Mouse (Mus musculus) thymus, postnatal 36 days (tissue): ENCODE results near the gene Dnaaf1.
A peak's percentile ranks its signal among the peaks of the same experiment; 100 is the strongest.

Experiments
- DNase-seq, 2 experiments: peaks; one replicate each; pipeline ENCODE4 v3.0.0; 2022; ENCODE audit warnings: mixed read lengths in 2 of 2

The Dnaaf1 gene

DNA sequence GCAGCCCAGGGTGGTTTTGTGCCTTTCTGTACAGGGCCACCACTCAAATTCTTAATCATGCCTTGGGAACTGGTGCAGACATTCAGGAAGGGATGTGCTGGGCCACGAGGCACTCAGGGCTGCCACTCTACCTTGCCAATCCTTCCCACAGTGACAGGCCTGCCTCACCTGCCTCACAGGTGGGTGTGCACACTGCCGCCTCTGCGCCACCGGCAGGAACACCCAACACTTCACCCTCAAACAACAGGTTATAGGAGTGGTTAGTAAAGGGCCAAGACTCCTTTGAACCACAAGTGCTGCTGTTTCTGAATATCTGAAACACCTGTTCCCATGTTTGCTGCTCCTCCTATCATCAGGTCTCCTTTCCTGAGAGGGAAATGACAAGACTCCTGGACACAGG is 2.6 kb upstream of the Dnaaf1 start:
- peak in 1 of 2 experiments; percentile 27 for DNase-seq

DNA sequence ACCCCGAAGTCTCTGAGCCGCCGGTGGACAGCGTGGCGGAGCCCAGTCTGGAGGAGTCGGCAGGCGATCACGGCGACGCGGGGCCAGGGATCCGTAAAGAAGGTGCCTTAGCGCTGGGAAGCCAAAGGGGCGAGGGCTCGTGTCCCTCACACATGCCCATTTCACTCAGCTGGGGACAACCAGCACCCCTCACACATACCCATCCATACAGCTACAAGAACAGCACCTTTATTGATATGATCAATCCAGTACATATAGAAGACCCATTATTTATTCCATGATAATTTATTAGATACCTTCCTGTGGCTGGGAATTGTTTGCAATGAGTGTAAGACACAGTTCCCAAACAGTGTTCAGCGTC is 311 bp downstream of the Dnaaf1 start:
- no peak for DNase-seq

DNA sequence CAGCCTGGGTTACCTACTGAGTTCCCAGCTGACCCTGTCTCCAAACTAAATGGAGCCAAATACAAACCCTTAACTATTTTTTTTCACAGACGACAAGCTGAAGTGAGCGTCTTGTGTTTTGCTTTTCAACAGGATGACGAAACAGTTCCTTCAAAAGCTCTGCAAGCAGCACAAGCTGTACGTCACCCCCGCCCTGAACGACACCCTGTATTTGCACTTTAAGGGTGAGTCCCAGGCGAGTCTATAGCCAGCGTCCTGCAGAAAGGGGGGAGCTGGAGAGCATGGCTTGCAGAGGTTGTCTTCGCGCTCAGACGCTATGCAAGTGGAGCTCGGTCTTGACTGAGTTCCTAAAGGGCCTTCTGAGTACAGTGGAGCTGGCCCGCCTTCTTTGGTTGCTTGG is 4.1 kb downstream of the Dnaaf1 start:
- DNase-seq: no peak

DNA sequence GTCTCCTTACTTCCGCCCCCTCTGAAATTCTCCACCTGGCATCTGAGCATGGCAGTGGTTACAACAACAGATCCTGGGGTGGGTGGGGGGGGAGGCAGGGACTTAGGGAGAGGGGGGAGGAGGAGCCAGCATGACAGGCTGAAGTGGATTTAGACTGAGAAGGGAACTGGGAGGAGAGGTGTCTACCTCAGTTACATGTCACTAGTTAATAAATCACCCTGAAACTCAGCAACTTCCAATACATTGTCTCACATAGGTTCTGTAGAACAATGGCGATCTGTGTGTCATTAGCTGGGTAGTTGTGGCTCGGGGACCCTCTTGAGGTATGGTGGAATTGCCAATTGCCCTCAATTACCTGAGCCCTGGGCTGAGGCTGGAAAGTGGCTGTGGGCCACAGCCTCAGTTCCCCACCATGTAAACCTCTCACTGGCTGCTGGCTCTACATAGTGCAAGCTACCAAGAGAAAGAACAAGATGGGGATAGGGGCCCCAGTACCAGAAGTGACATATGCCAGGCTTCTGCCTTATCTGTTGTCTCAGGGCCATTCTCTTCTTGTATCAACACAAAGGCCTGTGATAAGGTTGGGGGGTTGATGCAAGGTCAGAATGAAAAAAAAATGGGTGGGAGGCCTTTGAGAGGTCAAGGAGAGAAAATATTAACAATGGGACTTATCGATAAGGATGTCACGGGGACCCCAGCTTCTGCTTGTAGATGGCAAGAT is 5.6 kb downstream of the Dnaaf1 start:
- no peak for DNase-seq

DNA sequence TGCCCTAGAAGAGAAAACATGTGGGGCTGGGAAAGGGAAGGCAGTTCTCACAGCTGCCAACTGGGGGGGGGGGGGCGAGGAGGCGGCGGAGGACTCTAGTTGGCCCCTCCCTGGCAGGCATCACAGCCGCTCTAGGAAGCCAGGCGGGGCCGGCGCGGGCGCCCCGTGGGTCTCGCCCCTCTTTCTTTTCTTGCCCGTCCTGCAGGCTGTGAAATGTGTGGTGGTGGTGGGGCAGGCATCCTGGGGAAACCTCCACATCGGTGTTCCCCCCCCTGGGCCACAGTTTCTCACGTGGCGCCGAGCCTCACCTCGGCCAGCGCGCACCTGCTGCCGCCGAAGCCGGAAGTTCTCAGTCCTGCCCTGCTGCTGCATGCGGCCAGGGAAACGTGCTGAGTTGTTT is 10.9 kb downstream of the Dnaaf1 start:
- DNase-seq: peak; percentile 13 to 41

DNA sequence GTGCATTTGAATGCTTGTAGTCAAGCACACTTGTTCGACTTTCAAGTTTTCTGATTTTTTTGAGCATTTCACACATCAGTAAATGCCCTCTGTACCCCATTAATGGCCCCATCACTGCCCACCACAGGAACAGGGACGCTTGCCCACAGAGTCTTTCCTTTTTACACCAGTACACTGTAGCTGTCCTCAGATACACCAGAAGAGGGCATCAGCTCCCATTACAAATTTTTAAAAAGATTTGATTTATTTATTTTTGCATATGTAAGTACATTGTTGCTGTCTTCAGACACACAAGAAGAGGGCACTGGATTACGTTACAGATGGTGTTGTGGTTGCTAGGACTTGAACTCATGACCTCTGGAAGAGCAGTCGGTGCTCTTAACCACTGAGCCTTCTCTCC is 13.3 kb downstream of the Dnaaf1 start:
- no peak for DNase-seq

DNA sequence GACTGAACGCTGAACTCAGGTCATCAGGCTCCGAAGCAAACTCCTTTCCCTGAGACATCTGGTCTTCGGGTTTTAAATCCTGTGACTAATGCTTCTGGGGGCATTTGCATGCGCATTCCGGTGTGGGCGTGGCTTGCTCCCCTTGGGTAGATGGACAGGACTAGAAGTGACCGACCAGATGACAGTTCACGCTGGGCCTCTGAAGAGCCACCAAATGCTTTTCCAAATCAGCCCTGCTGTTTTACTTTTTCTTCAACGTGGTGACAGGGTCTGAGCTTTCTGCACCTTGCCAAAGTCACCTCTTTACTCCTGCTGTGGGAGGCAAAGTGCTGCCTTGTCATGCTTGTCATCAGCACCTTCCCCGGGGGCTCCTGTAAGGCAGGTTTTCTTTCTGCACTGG is 13.8 kb downstream of the Dnaaf1 start:
- no peak for DNase-seq

DNA sequence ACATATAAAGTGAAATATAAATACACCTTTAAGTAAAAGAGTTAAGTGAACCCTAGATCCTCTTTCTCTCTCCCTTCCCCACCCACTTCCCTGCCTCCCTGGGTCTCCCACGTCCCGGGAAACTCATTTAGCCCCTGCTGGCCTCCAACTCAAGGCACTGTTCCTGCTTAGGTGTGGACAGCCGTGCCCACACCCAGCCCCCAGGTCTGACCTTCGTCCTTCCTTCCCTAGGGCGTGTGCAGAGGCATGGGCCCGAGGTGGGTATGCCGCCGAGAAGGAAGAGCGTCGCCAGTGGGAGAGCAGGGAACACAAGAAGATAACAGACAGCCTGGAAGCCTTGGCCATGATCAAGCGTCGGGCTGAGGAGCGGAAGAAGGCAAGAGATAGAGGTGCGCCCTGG is 15.3 kb downstream of the Dnaaf1 start:
- DNase-seq: no peak

DNA sequence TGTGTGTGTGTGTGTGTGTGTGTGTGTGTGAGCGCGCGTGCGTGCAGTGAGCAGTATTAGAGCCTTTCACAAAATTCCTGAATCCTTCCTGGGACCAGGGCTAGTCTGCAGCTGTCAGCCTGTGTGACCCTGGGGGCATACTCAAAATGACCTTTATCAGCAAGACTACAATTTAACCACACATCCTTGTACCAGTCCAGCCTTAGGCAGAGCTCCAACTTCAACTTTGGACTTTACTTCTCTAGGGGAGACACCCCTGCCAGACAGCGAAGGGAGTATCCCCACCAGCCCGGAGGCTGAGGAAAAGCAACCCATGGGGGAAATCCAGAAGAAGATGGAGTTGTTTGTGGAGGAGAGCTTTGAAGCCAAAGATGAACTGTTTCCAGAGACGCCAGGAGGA is 16.4 kb downstream of the Dnaaf1 start:
- no peak for DNase-seq

DNA sequence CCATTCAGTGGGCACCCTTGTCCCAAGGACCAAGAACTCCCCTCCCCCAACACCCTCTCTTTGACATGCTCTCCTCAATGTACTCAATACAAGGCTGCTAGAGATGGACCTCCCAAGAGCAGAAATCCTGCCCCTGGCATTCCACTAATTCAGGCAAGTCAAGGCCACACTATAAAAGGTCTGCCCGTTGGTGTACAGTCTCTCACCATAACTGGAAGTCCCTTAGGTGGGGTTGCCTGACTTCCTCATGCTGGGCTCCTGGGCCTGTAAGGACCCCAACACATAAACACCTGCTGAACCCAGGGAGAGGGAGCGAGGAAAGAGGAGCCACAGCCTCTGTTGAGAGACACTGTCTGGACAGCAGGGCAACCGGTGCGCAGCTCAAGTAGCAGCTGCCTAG is 28.7 kb downstream of the Dnaaf1 start:
- DNase-seq: no peak

DNA sequence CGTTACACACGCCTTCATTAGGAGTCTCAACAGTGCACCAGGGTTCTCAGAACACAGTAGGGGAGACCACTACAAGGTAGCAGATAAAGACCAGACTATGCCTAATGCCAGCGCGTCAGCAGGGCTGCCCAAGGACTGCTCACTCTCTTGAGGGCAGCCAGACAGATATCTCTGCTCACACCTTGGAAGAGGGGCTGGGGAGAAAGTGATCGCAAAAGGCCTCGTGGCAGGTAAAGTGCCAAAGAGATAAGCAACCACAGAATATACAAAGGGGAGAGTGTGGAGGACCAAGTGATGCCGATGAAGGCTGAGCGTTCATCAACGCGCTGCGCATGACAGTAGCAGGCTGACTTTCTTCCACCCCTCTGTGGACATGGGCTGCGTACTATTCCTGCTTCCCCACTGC is 29.4 kb downstream of the Dnaaf1 start:
- no peak for DNase-seq

DNA sequence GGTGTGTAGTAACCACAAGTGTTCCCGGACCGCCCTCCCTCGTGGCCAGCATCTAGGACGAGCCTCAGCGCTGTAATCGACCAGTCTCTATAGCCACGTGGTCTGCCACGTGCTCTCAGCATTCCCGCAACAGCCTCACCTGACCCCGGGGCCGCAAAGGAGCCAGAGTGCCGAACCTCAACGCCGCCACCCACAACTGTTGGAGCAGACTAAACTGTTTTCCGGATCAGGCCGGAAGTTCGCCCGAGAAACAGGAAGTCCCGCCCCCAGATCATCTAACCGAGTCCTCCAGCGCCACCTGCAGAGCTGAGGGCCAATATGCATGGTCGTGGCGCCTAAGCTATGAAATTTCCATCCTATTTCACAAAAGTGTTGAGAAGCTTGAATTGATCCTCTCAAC is 30.0 kb downstream of the Dnaaf1 start, which contains the start of gene Taf1c:
Taf1c (minus strand) TSS at position 227 of the 400 bp plus-strand sequence.
- peak; percentile 89 to 92 for DNase-seq

DNA sequence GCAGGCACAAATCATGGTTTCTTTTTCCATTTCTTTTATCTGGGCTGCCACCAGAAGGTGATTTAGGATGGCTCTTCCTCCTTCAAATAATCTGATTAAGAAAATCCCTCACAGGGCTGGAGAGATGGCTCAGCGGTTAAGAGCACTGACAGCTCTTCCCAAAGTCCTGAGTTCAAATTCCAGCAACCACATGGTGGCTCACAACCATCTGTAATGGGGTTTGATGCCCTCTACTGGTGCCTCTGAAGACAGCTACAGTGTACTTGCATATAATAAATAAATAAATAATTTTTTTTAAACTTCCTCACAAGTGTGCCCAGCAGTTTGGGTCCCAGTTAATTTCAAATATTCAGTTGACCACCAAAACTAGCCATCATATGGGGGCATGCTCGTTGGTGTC is 31.2 kb downstream of the Dnaaf1 start:
- no peak for DNase-seq

DNA sequence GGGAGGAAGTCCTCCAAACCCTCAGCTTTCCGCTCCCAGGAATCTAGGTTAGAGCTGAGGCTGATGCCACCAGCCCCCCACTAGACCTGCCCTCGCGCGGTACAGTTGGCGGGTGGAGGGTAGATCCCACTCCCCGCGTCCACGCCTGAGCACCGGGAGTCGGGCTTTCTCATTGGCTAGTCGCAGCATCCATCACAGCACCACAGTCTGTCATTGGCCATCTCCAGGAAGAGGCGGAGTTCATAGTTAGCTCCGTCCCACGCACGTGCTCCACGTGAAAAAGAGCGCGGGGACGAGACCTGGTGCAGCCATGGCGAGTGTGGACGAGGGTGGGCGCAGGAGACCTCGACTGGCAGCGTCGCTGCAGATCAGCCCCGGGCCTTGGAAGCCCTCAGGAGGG is 37.4 kb downstream of the Dnaaf1 start, which contains the start of gene Adad2:
Adad2 (plus strand) TSS at position 277 of the 400 bp plus-strand sequence.
- no peak for DNase-seq

DNA sequence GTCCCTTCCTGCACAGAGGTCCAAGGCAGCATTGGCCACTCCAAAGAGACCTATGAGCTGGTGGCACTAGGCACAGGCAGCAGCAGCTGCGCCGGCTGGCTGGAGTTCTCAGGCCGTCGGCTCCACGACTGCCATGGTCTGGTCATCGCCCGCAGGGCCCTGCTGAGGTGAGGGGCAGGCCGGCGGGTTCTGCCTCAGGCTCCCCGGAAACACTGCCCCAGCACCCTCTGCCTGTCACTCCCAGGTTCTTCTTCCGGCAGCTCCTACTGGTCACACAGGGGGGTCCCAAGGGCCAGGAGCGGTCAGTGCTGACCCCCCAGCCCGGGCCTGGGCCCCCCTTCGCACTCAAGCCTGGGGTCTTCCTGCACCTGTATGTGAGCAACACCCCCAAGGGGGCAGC is 40.1 kb downstream of the Dnaaf1 start:
- no peak for DNase-seq

DNA sequence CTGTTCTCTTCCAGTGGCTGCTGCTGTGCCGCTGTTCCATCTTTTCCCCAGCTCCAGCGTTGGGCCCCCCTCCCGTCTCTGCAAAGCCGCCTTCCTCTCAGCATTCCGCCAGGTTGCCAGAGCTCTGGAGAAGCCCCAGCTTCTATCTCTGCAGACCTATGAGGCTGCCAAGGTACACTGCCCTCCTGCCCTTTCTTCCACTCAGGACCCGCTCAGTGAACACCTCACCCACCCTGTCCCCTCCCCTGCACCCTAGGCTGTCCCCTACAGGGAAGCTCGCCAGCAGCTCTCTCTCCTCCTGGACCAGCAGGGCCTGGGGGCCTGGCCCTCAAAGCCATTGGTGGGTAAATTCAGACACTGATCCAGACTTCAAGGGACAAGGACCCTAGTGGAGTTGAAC is 41.3 kb downstream of the Dnaaf1 start:
- no peak for DNase-seq

DNA sequence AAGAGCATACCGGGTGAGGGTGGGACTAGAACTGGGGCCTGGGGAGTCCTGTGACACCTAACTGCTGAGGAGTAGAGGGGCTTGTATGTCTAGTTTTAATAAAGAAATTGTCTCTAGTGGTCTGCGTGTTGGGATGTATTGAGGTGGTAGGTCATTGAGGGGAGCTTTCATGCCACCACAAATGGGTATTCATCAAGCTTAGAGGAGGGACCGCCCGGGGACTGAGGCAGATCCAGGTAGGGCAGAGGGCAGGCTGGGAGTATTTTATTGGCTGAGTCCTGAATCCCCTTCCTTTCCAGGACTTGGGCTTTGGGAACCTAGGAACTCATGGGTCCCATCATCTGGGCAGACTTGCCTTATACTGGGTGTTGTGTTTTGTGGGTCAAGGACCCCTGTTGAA is 41.8 kb downstream of the Dnaaf1 start:
- no peak for DNase-seq

DNA sequence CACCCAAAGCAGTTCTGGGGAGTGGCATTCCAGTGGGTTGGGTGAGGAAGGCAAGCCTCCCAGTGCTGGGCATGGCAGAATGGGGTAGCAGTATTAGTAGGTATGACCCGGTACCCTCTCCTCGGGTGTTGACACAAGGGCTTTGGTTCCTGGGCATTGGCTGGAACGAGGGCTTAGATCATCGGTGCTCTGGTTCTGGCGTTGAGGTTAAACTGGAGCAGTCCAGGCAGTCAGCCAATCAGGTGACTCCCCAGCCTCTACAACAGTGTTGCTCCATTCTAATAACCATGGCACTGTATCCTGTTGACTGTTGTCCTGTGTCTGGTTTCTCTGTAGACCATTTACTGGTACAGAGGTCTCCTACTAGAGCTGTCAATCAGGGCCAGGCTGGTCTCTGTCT is 42.6 kb downstream of the Dnaaf1 start:
- no peak for DNase-seq

DNA sequence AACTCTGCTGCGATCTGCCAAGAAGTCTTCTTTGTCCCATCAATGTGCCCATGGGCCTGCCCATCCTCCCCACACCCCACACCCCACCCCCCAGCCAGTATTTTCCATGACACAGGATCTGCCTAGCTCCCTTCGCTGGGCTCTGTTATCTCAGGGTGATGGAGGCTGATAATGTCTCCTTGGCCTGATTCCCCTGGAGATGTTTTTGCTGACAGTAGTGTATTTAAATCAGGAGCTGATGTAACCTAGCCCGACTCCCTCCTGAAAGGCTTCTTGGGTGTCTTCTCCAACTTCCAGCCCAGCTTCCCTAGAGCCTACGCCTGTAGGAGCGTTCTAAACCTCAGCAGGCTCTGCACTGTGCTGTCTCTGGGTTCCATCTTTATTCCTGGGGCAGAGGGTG is 43.9 kb downstream of the Dnaaf1 start:
- no peak for DNase-seq

DNA sequence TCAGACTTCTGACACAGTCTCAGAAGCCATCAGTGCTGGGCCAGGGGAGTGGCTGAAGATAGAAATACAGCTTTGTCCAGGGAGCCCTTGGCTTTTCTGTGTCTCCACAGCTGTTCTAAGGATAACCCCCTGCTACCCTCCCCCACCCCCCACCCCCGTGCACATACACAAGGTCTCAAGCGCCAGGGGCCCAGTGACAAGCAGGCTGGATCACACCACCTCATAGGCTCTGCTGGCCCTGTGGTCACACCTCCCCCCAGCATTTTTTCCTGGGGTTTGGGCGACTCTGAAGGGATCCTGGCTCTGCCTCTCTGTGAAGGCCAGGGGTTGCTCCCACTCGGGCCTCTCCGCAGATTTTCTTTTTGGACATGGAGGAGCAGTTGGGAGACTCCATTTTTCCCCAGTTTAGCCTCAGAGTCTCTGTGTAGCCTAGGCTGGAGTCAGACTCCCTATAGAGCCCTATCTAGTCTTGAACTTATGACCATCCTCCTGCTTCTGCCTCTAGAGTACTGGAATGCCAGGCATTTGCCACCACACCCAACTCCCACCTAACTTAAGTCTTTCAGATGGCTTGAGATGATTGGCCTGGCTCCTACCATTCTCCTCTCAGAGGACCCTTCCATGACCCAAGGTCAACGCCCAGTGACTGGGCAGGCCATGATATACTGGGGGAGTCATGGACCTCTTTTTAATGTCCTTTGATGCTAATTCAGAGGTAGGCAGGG is 45.2 kb downstream of the Dnaaf1 start:
- DNase-seq: no peak

DNA sequence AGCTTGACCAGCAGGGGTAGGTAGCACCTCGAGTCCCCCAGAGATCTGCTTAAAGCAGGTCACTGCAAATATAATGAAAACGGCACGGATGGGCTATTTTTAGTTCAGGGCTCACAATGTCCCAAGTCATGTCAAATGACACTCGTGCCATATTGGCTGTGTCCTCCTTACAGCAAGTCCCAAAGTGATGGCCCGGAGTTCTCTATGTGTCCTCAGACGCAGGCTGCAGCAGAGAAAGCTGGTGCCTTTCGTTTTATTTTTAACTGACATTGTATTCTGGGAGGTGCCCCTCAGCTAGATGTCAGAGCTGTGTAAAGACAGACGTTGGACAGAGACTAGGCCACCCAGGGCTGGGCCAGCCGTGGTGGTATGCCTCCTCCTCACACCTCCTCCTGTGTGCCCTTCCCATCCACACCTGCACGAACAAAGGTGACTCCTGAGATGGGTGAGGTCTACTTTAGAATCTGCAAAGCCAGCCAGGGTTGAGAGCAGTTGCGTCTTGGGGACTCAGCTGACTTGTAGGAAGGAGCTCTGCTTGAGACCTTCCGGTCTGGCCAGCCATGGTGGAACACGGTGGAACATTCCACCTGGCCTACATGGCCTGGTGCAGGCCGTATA is 45.9 kb downstream of the Dnaaf1 start:
- no peak for DNase-seq

DNA sequence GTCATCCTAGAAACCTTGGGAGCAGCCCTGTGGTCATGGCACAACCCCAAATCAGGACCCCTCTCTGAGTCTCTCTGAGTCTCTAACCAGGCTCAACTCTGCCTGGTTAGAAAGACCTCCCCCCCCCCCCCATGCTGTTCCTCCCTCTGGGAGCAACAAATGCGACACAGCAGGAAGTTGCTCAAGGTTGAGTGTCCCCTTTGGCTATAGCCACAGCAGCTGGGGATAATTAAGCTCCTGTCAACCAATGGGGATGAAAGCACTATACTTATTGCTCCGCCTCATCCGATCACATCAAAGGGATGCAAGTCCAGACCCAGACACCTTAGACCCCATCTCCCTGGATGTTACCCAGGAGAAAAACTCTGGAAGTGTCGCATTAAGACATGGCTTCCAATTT is 47.5 kb downstream of the Dnaaf1 start:
- no peak for DNase-seq

DNA sequence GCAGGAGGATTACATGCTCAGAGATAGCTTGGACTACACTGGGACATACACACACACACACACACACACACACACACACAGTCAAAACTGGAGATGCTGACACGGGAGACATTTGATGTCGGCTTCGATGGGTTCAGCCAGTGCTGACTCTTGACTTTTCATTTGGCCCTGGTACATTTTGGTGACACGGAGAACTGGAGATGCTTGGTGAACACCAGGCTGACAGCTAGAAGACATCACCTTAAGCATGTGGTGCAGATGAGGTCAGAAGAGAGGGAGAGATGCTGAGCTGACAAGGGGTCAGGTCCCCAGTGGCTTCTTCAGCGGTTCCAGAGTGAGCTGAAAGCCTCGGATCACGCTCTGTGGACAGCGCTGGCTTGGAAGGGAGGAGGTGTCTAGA is 48.0 kb downstream of the Dnaaf1 start:
- DNase-seq: no peak

DNA sequence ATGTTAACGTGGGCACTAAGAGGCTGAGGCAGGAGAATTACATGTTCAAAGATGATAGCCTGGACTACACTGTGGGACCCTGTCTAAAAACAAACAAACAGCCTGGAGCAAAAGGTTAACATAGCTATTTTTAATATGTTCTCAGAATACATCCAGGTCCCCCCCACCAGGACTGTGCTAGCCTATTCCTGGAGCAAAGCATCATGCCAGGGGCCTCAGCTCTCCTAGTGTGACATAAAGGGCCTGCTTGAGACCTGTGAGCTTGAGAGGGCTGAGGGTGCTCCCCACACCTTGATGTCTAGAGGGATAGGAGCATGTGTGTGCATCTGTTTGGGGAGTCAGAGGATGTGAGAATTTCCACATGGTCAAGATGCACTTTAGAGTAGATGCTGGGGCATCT is 48.7 kb downstream of the Dnaaf1 start:
- no peak for DNase-seq
